8 mouse cellular contexts compared by ENCODE assay signal in genomic region chr17:25828223-25828594, GRCm38 (mm10). TPM values are rescaled to one million over a fixed set of nuclear protein-coding genes. Genes with fewer than 3 reads are reported as not detected.
DNase-seq lines count a peak whose midpoint lies in the region; ATAC-seq and TF ChIP-seq lines count a peak whose summit lies in the region.

No protein-coding gene starts in this region.

- 76% methylated on average over 8 of the region's 8 CpGs for WGBS in lung, adult 2 months
- 83% methylated on average over 8 of the region's 8 CpGs for WGBS in forebrain, embryonic 12.5 days
- WGBS in limb, embryonic 11.5 days = 86% methylated on average over 8 of the region's 8 CpGs
- WGBS in neural tube, embryonic 14.5 days = 85% methylated on average over 8 of the region's 8 CpGs

- no peak for TF ChIP-seq POLR2A in lung, adult 2 months (IDR thresholded peaks at IDR 0.05; ENCODE audit: borderline replicate concordance, extremely low read depth, low read depth, low read length)

- H3K4me2 ChIP-seq in forebrain, embryonic 12.5 days = peak overlapping the region; percentile 79
- peak overlapping the region; percentile 85 for H3K4me2 ChIP-seq in limb, embryonic 11.5 days (ENCODE audit: low read depth, severe bottlenecking)
- peak overlapping the region; percentile 96 for H3K4me2 ChIP-seq in neural tube, embryonic 14.5 days (ENCODE audit: low read depth, low read length)

- no peak for DNase-seq in lung, adult 2 months
- no peak for DNase-seq in lung, postnatal 4 days
- DNase-seq in limb, embryonic 11.5 days (ENCODE audit: low spot score) = no peak
- no peak for DNase-seq in urinary bladder, postnatal 10 days (ENCODE audit: low spot score)
- DNase-seq in cerebellum, adult 8-10 months = no peak
- DNase-seq in urinary bladder, postnatal 14 days (ENCODE audit: low spot score) = no peak

- TF ChIP-seq CTCF in lung, adult 2 months (IDR thresholded peaks at IDR 0.05; ENCODE audit: insufficient read depth, low read length) = no peak

- H3K36me3 ChIP-seq in forebrain, embryonic 12.5 days (replicated peaks) = peaks cover 47% of the 10 kb centered on the region
- peaks cover 17% of the 10 kb centered on the region for H3K36me3 ChIP-seq in limb, embryonic 11.5 days (ENCODE audit: control insufficient read depth, insufficient read depth, low read length)
- H3K36me3 ChIP-seq in neural tube, embryonic 14.5 days (ENCODE audit: control insufficient read depth, insufficient read depth, low read length) = peaks cover 20% of the 10 kb centered on the region

- ATAC-seq in forebrain, embryonic 12.5 days (ENCODE audit: low FRiP score) = no peak
- no peak for ATAC-seq in limb, embryonic 11.5 days (ENCODE audit: insufficient number of reproducible peaks, low FRiP score, low TSS enrichment, low read depth)
- ATAC-seq in neural tube, embryonic 14.5 days (ENCODE audit: low read depth) = no peak

- H3K27me3 ChIP-seq in forebrain, embryonic 12.5 days = no peaks in the 10 kb centered on the region
- no peaks in the 10 kb centered on the region for H3K27me3 ChIP-seq in limb, embryonic 11.5 days (ENCODE audit: control insufficient read depth, insufficient read depth, low read length)
- H3K27me3 ChIP-seq in neural tube, embryonic 14.5 days (ENCODE audit: control insufficient read depth, insufficient read depth, low read length) = no peaks in the 10 kb centered on the region

- H3K4me3 ChIP-seq in lung, adult 2 months (replicated peaks; ENCODE audit: extremely low read depth, low read depth, low read length) = peak overlapping the region; percentile 95
- H3K4me3 ChIP-seq in forebrain, embryonic 12.5 days (replicated peaks) = peak overlapping the region; percentile 63
- H3K4me3 ChIP-seq in limb, embryonic 11.5 days (ENCODE audit: low read depth, low read length) = peak overlapping the region; percentile 48
- H3K4me3 ChIP-seq in neural tube, embryonic 14.5 days (ENCODE audit: low read depth, low read length) = peak overlapping the region; percentile 59

- peak overlapping the region; percentile 85; the same call in 1 of the 2 replicates for H3K9ac ChIP-seq in forebrain, embryonic 12.5 days
- H3K9ac ChIP-seq in limb, embryonic 11.5 days (ENCODE audit: low read length) = peak overlapping the region; percentile 71; the same call in 1 of the 2 replicates
- peak overlapping the region; percentile 37 for H3K9ac ChIP-seq in neural tube, embryonic 14.5 days (replicated peaks; ENCODE audit: low read depth, low read length)

- peak overlapping the region; percentile 93 for H3K27ac ChIP-seq in forebrain, embryonic 12.5 days
- 0 out of 2 replicates have a peak overlapping the region, but pooled peaks have one; percentile 18 for H3K27ac ChIP-seq in limb, embryonic 11.5 days (replicated peaks; ENCODE audit: low read depth, low read length)
- peak overlapping the region; percentile 86 for H3K27ac ChIP-seq in neural tube, embryonic 14.5 days (ENCODE audit: low read depth, low read length)

- no peaks in the 10 kb centered on the region for H3K9me3 ChIP-seq in forebrain, embryonic 12.5 days
- H3K9me3 ChIP-seq in limb, embryonic 11.5 days (ENCODE audit: control insufficient read depth, low read length) = no peaks in the 10 kb centered on the region
- H3K9me3 ChIP-seq in neural tube, embryonic 14.5 days (ENCODE audit: control insufficient read depth, low read length) = no peaks in the 10 kb centered on the region

- peaks cover 23% of the 10 kb centered on the region for H3K4me1 ChIP-seq in lung, adult 2 months (ENCODE audit: control insufficient read depth, insufficient read depth, low read length)
- peaks cover 77% of the 10 kb centered on the region for H3K4me1 ChIP-seq in forebrain, embryonic 12.5 days
- H3K4me1 ChIP-seq in limb, embryonic 11.5 days (ENCODE audit: control insufficient read depth, insufficient read depth, low read length) = peaks cover 34% of the 10 kb centered on the region
- peaks cover 54% of the 10 kb centered on the region for H3K4me1 ChIP-seq in neural tube, embryonic 14.5 days (ENCODE audit: control insufficient read depth, insufficient read depth, low read length)

RNA-seq across cellular contexts. Expression of gene Jmjd8, which starts 0.5 kb away (rescaled TPM):
- 55.1 and 65.2 TPM in 2 replicates for polyA plus RNA-seq in lung, adult 2 months (2012; rRNA removed)
- polyA plus RNA-seq in forebrain, embryonic 12.5 days (2016; fragmentation: Nextera tagmentation; extraction: Ambion mirVana) = 65.7 and 69.5 TPM in 2 replicates
- 45.5 and 55.0 TPM in 2 replicates for polyA plus RNA-seq in limb, embryonic 11.5 days (2014; fragmentation: Nextera tagmentation; extraction: Ambion mirVana)
- polyA plus RNA-seq in neural tube, embryonic 14.5 days (2014; fragmentation: Nextera tagmentation; extraction: Ambion mirVana) = 36.7 and 46.4 TPM in 2 replicates

RNA-seq across cellular contexts. Expression of gene Wdr24, which starts 4.8 kb away (rescaled TPM):
- 29.4 and 34.3 TPM in 2 replicates for polyA plus RNA-seq in lung, adult 2 months (2012; rRNA removed)
- polyA plus RNA-seq in forebrain, embryonic 12.5 days (2016; fragmentation: Nextera tagmentation; extraction: Ambion mirVana) = 27.8 and 28.2 TPM in 2 replicates
- polyA plus RNA-seq in limb, embryonic 11.5 days (2014; fragmentation: Nextera tagmentation; extraction: Ambion mirVana) = 27.7 and 27.9 TPM in 2 replicates
- polyA plus RNA-seq in neural tube, embryonic 14.5 days (2014; fragmentation: Nextera tagmentation; extraction: Ambion mirVana) = 29.5 and 31.8 TPM in 2 replicates

RNA-seq across cellular contexts. Expression of gene Stub1, which starts 5.0 kb away (rescaled TPM):
- 131 and 160 TPM in 2 replicates for polyA plus RNA-seq in lung, adult 2 months (2012; rRNA removed)
- 284 and 288 TPM in 2 replicates for polyA plus RNA-seq in forebrain, embryonic 12.5 days (2016; fragmentation: Nextera tagmentation; extraction: Ambion mirVana)
- polyA plus RNA-seq in limb, embryonic 11.5 days (2014; fragmentation: Nextera tagmentation; extraction: Ambion mirVana) = 341 and 353 TPM in 2 replicates
- 335 and 351 TPM in 2 replicates for polyA plus RNA-seq in neural tube, embryonic 14.5 days (2014; fragmentation: Nextera tagmentation; extraction: Ambion mirVana)

RNA-seq across cellular contexts. Expression of gene Rhbdl1, which starts 8.9 kb away (rescaled TPM):
- 9.1 and 14.1 TPM in 2 replicates for polyA plus RNA-seq in lung, adult 2 months (2012; rRNA removed)
- polyA plus RNA-seq in forebrain, embryonic 12.5 days (2016; fragmentation: Nextera tagmentation; extraction: Ambion mirVana) = 5.0 and 5.7 TPM in 2 replicates
- 1.2 TPM in 2 replicates for polyA plus RNA-seq in limb, embryonic 11.5 days (2014; fragmentation: Nextera tagmentation; extraction: Ambion mirVana)
- 42.0 and 67.6 TPM in 2 replicates for polyA plus RNA-seq in neural tube, embryonic 14.5 days (2014; fragmentation: Nextera tagmentation; extraction: Ambion mirVana)

RNA-seq across cellular contexts. Expression of gene Gm20683, which starts 13.4 kb away (rescaled TPM):
- polyA plus RNA-seq in lung, adult 2 months (2012; rRNA removed) = 29.1 and 36.2 TPM in 2 replicates
- polyA plus RNA-seq in forebrain, embryonic 12.5 days (2016; fragmentation: Nextera tagmentation; extraction: Ambion mirVana) = 2.5 and 3.3 TPM in 2 replicates
- polyA plus RNA-seq in limb, embryonic 11.5 days (2014; fragmentation: Nextera tagmentation; extraction: Ambion mirVana) = 0.77 and 0.95 TPM in 2 replicates
- 8.2 and 10.6 TPM in 2 replicates for polyA plus RNA-seq in neural tube, embryonic 14.5 days (2014; fragmentation: Nextera tagmentation; extraction: Ambion mirVana)

Comparison
In these comparisons a context has a peak if more than half of its experiments do, and no peak if none do; other contexts are left out.
1. H3K27ac ChIP-seq: peak in every context shown above with its lines; median percentile 93 in forebrain, embryonic 12.5 days; 86 in neural tube, embryonic 14.5 days; 18 in limb, embryonic 11.5 days.